Mouse (Mus musculus) kidney, adult 2 months (tissue): ENCODE measurements around the gene Gm44596.

Source experiments
- CTCF ChIP-seq: fragments of 200-500 bp; conservative IDR thresholded peaks from 2 replicates; pipeline ENCODE4 v1.5.1; 2011; ENCODE audit warnings: low read depth, mild to moderate bottlenecking, control low read depth, low read length, moderate library complexity, mixed read lengths; ENCODE audit not compliant: insufficient read depth, insufficient read length
- POLR2A ChIP-seq: fragments of 200-500 bp; IDR thresholded peaks from one replicate; pipeline ENCODE4 v1.6.1; 2011; ENCODE audit warnings: low read depth, low read length, control low read depth

DNA sequence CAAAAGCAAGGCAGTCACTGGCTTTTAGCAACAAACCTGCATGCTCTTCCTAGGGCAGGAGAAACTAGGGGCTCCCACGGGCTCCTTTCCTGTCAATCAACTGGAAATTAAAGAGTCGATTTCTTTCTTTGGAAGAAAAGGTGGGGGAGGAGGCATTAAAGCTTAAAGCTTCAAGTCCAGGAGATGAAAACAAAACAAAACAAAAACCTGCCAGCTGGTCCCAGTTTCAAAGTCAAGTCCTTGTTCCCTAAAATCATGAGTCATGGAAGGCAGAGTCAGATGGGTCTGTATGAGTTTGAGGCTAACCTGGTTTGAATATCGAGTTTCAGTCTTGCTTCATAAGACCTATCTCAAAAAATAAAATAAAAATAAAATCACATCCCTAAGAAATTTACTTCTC, 21.2 kb upstream of the Gm44596 start:
- no peak for TF ChIP-seq POLR2A
- TF ChIP-seq CTCF: no peak
